Mouse (Mus musculus): ENCODE data around the gene Cit.

DNA sequence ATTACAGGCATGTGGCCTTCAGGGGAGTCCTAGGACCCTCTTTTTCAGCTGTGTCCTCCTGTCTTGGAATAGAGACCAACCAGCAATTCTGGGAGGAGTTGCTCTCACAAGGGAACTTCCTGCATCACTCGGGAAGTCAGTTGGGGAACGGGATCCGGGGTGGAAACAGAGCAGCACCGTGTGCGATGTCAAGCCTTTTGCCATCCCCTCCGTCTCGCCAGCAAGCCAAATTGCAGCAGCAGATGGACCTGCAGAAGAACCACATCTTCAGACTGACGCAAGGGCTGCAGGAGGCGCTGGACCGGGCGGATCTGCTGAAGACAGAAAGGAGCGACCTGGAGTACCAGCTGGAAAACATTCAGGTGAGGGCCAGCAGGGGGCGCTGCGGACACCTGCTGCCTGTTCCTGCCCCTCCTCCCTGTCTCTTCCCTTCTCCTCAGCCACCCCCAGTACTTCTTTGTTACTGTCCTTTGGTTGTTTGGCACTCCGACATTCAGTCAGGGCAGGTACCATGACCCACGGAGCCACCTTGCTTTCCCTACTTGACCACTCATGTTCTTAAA is 134.1 kb downstream of the Cit start:
- peak; percentile 72 for TF ChIP-seq CTCF (IDR thresholded peaks at IDR 0.05; ENCODE audit: low read depth)
- no peak for TF ChIP-seq EP300 (optimal IDR thresholded peaks at IDR 0.05)
